Mouse (Mus musculus) testis, adult 2 months (tissue): Measurements from ENCODE around the gene Mrpl35. TPM values are rescaled to one million over a fixed set of nuclear protein-coding genes. Genes with fewer than 3 reads are reported as not detected.
"Not testable (repeated sequence)": the region's sequence is repeated elsewhere in the genome, so short reads cannot be mapped to it uniquely, and the experiment has no call there.

Source experiments
- H3K27ac ChIP-seq: fragments of 200-500 bp; 2 replicates; pipeline ENCODE4 v1.5.1; 2012; ENCODE audit warnings: low read depth, low read length; ENCODE audit not compliant: control insufficient read depth, insufficient read depth
- H3K27me3 ChIP-seq: fragments of 200-500 bp; 2 replicates; pipeline ENCODE4 v1.6.1; 2012; ENCODE audit warnings: mild to moderate bottlenecking, low read length, moderate library complexity; ENCODE audit not compliant: control insufficient read depth, insufficient read depth
- H3K36me3 ChIP-seq: fragments of 200-500 bp; 2 replicates; pipeline ENCODE4 v1.6.1; 2012; ENCODE audit warnings: mild to moderate bottlenecking, low read length; ENCODE audit not compliant: control insufficient read depth, insufficient read depth
- H3K4me1 ChIP-seq: fragments of 200-500 bp; 2 replicates; pipeline ENCODE4 v1.6.1; 2012; ENCODE audit warnings: low read length; ENCODE audit not compliant: control insufficient read depth, insufficient read depth
- H3K4me3 ChIP-seq: fragments of 200-500 bp; 2 replicates; pipeline ENCODE4 v1.5.1; 2012; ENCODE audit warnings: low read depth, mild to moderate bottlenecking, low read length, moderate library complexity, mixed read lengths; ENCODE audit not compliant: control insufficient read depth
- CTCF ChIP-seq: fragments of 200-500 bp; IDR thresholded peaks from 2 replicates; pipeline ENCODE4 v1.5.1; 2012; ENCODE audit warnings: low read depth, mild to moderate bottlenecking, inconsistent platforms, low read length, moderate library complexity; ENCODE audit not compliant: control insufficient read depth, insufficient read depth, insufficient replicate concordance
- POLR2A ChIP-seq: fragments of 200-500 bp; IDR thresholded peaks from 2 replicates; pipeline ENCODE4 v1.6.1; 2012; ENCODE audit warnings: low read depth, mild to moderate bottlenecking, inconsistent platforms, low read length, moderate library complexity; ENCODE audit not compliant: control insufficient read depth
- polyA plus RNA-seq: library from polyadenylated mRNA; depleted of rRNA; stranded (reverse); fragments of >200 nt; gene quantifications from 2 replicates; pipeline ENCODE4 v1.2.3, GENCODE M21; 2012; rRNA removed

Gene Mrpl35
- polyA plus RNA-seq: 20.0 and 26.4 TPM in 2 replicates

DNA sequence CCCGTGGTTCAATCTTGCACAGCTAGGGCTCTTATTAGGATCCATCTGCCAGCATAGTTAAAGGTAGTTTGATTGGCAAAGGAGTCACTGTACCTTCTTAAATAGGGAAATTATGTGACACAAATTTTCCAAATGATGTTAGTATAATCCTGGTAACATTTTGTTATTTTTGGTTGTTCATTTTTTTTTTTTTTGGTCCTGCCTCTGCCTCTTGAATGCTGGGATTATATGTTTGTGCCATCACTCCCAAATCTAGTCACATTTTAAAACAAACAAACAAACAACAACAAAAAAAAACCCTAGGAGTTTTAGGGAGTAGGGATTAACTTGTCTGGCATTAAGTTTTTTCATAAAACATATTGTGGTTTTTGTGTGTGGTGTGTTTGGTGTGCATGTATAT, at the start of gene Mrpl35:
Gene Mrpl35, minus strand, starts transcription at position 101 of the 400 bp plus-strand sequence.
- peaks cover 4% of the 10 kb centered on the region; the same call in 1 of the 2 replicates for H3K4me1 ChIP-seq
- no peak within 1 kb of the TSS for H3K27ac ChIP-seq
- H3K27me3 ChIP-seq: no peaks in the 10 kb centered on the region
- TF ChIP-seq CTCF (no peak), POLR2A (no peak)
- no peaks in the 10 kb centered on the region for H3K36me3 ChIP-seq
- no peak within 1 kb of the TSS for H3K4me3 ChIP-seq

GRCm38 (mm10) chr6:71871396-71871795, 44.6 kb upstream of the Mrpl35 start:
- no peak overlapping the region for H3K4me3 ChIP-seq
- H3K27me3 ChIP-seq: no peaks in the 10 kb centered on the region
- H3K27ac ChIP-seq: no peak overlapping the region
- H3K4me1 ChIP-seq: no peaks in the 10 kb centered on the region
- peaks cover 7% of the 10 kb centered on the region for H3K36me3 ChIP-seq
- TF ChIP-seq POLR2A: no peak
- no peak for TF ChIP-seq CTCF

GRCm38 (mm10) chr6:71868809-71869208, 42.0 kb upstream of the Mrpl35 start:
- Histone ChIP-seq H3K27ac (no peak overlapping the region), H3K36me3 (peaks cover 6% of the 10 kb centered on the region), H3K27me3 (no peaks in the 10 kb centered on the region), H3K4me1 (no peaks in the 10 kb centered on the region), H3K4me3 (no peak overlapping the region)
- TF ChIP-seq POLR2A (no peak), CTCF (no peak)

DNA sequence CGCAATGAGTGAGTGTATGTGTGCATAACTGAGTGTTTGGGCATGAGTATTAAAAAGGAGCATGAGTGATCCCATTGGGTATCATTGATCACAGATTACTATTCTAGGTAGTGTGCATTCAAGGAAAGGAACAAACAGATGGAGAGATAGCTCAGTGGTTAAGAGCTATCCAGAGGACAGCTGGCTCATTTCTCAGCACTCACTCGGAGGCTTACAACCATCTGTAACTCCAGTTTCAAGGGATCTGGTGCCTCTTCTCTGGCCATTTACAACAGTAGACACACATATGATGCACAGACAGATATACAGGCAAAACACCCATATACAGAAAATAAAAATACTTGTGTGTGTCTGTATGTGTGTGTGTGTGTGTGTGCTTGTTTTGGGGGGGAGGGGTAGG, 41.0 kb upstream of the Mrpl35 start:
- TF ChIP-seq POLR2A: no peak
- no peak for TF ChIP-seq CTCF
- Histone ChIP-seq H3K27me3 (no peaks in the 10 kb centered on the region), H3K36me3 (peaks cover 5% of the 10 kb centered on the region), H3K4me1 (no peaks in the 10 kb centered on the region), H3K4me3 (no peak overlapping the region), H3K27ac (no peak overlapping the region)

- H3K36me3 ChIP-seq, H3K4me3 ChIP-seq, H3K27ac ChIP-seq, H3K4me1 ChIP-seq, H3K27me3 ChIP-seq: not testable (repeated sequence)
These were observed 20.1 kb upstream of the Mrpl35 start for GRCm38 (mm10) chr6:71846906-71847305.

DNA sequence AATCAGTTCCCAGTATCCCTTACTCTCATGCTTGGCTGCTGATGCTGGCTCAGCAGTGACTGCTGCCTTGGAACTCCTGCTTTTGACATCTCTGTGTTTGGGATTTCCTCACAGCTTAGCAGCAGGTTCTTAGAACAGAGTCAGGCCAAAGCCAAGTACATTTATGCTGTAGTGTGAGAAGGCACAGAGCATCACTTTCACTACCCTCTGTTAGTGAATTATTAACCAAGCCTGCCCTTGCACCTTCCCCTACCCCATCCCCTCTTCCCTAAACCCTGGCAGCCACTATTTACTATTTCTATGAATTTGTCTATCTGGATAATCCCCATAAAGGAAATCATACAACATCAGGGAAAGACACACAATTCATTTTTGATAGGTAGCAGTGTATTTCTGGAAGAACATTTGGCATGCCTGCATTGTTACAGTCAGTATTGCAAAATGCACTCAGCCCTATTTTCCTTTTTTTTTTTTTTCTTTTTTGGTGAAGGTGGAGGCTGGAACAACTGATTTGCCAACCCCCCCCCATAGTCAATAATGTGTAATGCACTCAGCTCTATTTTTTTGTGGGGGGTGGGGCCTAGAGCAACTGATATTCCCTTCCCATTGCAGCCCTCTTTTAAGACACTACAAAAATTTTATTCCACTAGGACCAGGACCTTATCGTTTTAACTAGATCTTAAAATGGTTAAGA, 14.0 kb upstream of the Mrpl35 start:
- peaks cover 1% of the 10 kb centered on the region; the same call in 1 of the 2 replicates for H3K36me3 ChIP-seq
- H3K4me1 ChIP-seq: no peaks in the 10 kb centered on the region
- H3K4me3 ChIP-seq: no peak overlapping the region
- H3K27ac ChIP-seq: no peak overlapping the region
- TF ChIP-seq POLR2A (no peak), CTCF (no peak)
- H3K27me3 ChIP-seq: no peaks in the 10 kb centered on the region

DNA sequence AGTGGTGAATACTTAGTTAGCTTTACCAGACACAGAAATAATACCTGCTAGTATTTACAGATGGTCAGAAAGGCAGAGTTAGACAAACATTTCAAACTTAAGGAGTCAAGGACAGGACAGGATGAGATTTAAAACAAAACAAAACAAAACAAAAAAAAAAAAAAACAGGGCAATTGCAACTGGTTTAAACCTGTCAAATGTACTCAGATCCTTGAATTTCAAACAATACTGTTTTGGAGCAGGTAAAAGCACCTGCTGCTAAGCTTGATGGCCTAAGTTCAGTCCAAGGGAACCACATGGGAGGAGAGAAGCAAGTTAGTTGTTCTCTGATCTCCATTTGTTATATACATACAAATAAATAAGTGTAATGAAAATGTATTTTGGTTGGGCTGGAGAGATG, 13.0 kb upstream of the Mrpl35 start:
- Histone ChIP-seq H3K4me1 (no peaks in the 10 kb centered on the region), H3K4me3 (no peak overlapping the region), H3K27me3 (no peaks in the 10 kb centered on the region), H3K36me3 (no peaks in the 10 kb centered on the region; the same call in 1 of the 2 replicates), H3K27ac (no peak overlapping the region)
- TF ChIP-seq CTCF (no peak), POLR2A (no peak)

DNA sequence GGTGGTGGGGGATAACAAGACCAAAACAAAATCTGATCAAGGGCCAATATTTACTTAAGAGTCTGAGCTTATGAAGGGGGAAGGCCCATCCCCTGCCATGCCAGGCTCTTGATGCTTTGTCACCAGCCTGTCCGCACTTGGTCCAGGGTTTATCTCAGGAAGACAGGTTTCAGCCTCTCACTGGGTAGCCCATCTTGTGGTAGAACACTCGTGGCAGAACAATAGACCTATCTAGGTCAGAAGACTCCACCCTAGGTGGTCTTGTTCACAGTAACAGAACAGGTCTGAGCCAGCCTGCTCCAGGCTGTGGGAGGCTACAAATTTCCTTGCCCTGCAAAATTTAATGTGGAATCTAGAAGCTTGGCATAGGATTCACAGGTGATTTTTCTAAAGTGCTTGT, 10.0 kb upstream of the Mrpl35 start:
- TF ChIP-seq CTCF: no peak
- no peak for TF ChIP-seq POLR2A

More for the DNA sequence above, 10.0 kb upstream of the Mrpl35 start:
- no peaks in the 10 kb centered on the region for H3K36me3 ChIP-seq
- peak overlapping the region; percentile 51 for H3K4me3 ChIP-seq
- no peaks in the 10 kb centered on the region for H3K27me3 ChIP-seq
- no peaks in the 10 kb centered on the region for H3K4me1 ChIP-seq
- peak overlapping the region; percentile 46; the same call in 1 of the 2 replicates for H3K27ac ChIP-seq
